Mouse (Mus musculus) heart, embryonic 15.5 days (tissue): ENCODE results near the gene Gna11. TPM values are rescaled to one million over a fixed set of nuclear protein-coding genes. Genes with fewer than 3 reads are reported as not detected.

Source experiments
- ATAC-seq: fragments of 200-750 bp; cut with Nextera tagmentation; replicated peaks from 2 replicates; pipeline ENCODE4 v1.8.0; 2017; ENCODE audit warnings: low read depth, moderate TSS enrichment; ENCODE audit not compliant: insufficient number of reproducible peaks, insufficient read depth, low FRiP score
- H3K27ac ChIP-seq: fragments of 300-500 bp; sonication (generic); 2 replicates; pipeline ENCODE4 v1.5.1; 2015; ENCODE audit warnings: mild to moderate bottlenecking, inconsistent platforms
- H3K27me3 ChIP-seq: fragments of 300-500 bp; sonication (generic); 2 replicates; pipeline ENCODE4 v1.6.1; 2015; ENCODE audit warnings: inconsistent platforms
- H3K36me3 ChIP-seq: fragments of 300-500 bp; sonication (generic); 2 replicates; pipeline ENCODE4 v1.6.1; 2015; ENCODE audit warnings: mild to moderate bottlenecking, inconsistent platforms
- H3K4me1 ChIP-seq: fragments of 300-500 bp; sonication (generic); replicated peaks from 2 replicates; pipeline ENCODE4 v1.6.1; 2015; ENCODE audit warnings: inconsistent platforms
- H3K4me2 ChIP-seq: fragments of 300-500 bp; sonication (generic); 2 replicates; pipeline ENCODE4 v1.6.1; 2015; ENCODE audit warnings: inconsistent platforms, mild to moderate bottlenecking, moderate library complexity
- H3K4me3 ChIP-seq: fragments of 300-500 bp; sonication (generic); 2 replicates; pipeline ENCODE4 v1.5.1; 2015; ENCODE audit warnings: mild to moderate bottlenecking, inconsistent platforms
- H3K9ac ChIP-seq: fragments of 300-500 bp; sonication (generic); 2 replicates; pipeline ENCODE4 v1.6.1; 2015; ENCODE audit warnings: mild to moderate bottlenecking, inconsistent platforms
- H3K9me3 ChIP-seq: fragments of 300-500 bp; sonication (generic); replicated peaks from 2 replicates; pipeline ENCODE4 v1.6.1; 2016; ENCODE audit warnings: inconsistent platforms
- WGBS: fragments of 180-500 bp; shearing (Covaris S2); methylation state at CpG from one replicate; pipeline ENCODE4 v1.1.7; 2015; ENCODE audit warnings: mixed read lengths; 5-methylcytosine and 5-hydroxymethylcytosine counted together
- polyA plus RNA-seq: library from polyadenylated mRNA; unstranded; fragments of >200 nt; fragmentation: Nextera tagmentation; extraction: Ambion mirVana; gene quantifications from 2 replicates; pipeline ENCODE4 v1.2.1, GENCODE M21; 2015

Gna11 gene
- polyA plus RNA-seq, 1 experiment from 2014 or later: 52.1 TPM

DNA sequence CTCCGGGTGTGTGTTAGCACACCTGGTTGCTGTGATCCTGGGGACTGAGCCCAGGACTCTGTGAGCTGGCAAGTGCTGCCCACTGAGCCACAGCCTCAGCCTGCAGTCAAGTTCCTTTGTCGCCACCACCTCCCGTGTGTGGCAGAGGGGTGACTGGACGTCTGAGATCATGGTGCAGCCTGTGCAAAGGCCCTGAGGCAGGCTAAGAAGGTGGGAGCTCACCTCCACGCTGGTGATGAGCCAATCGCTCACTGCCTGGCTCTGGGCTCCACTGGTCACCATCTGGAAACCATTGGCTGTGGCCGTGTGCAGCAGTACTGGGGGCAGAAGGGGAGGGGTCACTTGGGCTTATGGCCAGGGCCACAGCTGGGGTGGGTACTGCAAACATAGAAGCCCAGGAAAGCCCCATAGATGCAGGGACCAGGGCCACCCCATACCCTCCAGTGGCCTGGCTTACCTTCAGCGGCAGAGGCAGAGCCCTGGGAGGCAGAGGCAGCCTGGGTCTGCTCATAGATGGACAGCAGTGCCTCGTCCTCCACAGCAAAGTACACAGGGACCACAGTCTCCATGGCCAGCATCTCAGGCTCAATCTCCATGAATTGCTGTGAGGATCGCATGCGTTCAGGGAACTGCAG, 52.3 kb downstream of the Gna11 start:
- Histone ChIP-seq H3K4me3 (no peak overlapping the region), H3K9me3 (no peaks in the 10 kb centered on the region), H3K9ac (no peak overlapping the region), H3K27me3 (no peaks in the 10 kb centered on the region), H3K4me1 (peaks cover 31% of the 10 kb centered on the region), H3K27ac (no peak overlapping the region), H3K36me3 (peaks cover 52% of the 10 kb centered on the region), H3K4me2 (no peak overlapping the region)
- WGBS: 85% methylated on average over 11 of the region's 11 CpGs
- ATAC-seq: no peak

DNA sequence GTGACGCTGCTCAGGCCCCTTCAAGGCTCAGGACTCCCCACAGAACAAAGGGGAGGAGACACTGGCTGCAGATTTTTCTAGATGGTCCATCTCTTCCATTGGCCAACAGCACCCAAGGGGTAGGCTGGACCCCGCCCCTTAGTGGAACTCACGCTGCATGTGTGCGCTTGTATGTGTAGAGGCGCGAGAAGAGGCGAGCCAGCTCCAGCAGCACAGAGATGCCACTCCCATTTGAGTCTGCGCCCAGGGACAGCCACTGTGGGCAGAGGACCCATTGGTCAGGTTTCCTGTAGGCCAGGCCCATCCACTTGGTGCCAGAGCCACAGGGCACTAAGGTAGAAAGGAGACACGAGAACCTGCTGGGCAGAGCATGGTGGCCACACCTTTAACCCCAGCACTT, 54.0 kb downstream of the Gna11 start:
- Histone ChIP-seq H3K36me3 (peaks cover 66% of the 10 kb centered on the region), H3K27me3 (no peaks in the 10 kb centered on the region), H3K27ac (no peak overlapping the region), H3K4me2 (no peak overlapping the region), H3K4me3 (no peak overlapping the region), H3K9ac (no peak overlapping the region), H3K4me1 (peaks cover 35% of the 10 kb centered on the region), H3K9me3 (no peaks in the 10 kb centered on the region)
- ATAC-seq: no peak
- 89% methylated on average over 9 of the region's 9 CpGs for WGBS

DNA sequence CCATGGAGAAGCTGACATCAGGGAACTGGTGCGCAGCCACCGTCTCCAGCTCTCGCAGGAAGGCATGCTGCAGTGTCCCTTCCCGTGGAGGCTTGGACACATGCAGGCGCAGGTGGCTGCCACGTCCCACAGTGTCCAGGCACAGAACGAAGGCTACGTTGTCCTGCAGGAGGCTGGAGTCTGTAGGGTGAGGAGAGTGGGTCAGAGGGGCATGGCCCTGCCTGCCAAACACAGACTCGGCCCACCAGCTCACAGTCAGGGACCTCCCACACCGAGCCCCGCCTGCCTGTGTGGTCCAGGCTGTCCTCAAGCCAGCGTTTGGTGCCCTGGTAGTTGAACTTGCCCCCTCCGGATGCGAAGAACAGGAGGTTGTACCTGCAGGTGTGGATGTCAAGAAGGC, 55.0 kb downstream of the Gna11 start:
- no peak for ATAC-seq
- peaks cover 28% of the 10 kb centered on the region for H3K4me1 ChIP-seq
- H3K9ac ChIP-seq: no peak overlapping the region
- H3K9me3 ChIP-seq: no peaks in the 10 kb centered on the region
- no peak overlapping the region for H3K4me3 ChIP-seq
- peaks cover 66% of the 10 kb centered on the region for H3K36me3 ChIP-seq
- H3K27me3 ChIP-seq: no peaks in the 10 kb centered on the region
- H3K4me2 ChIP-seq: no peak overlapping the region
- no peak overlapping the region for H3K27ac ChIP-seq
- WGBS: 83% methylated on average over 14 of the region's 14 CpGs

DNA sequence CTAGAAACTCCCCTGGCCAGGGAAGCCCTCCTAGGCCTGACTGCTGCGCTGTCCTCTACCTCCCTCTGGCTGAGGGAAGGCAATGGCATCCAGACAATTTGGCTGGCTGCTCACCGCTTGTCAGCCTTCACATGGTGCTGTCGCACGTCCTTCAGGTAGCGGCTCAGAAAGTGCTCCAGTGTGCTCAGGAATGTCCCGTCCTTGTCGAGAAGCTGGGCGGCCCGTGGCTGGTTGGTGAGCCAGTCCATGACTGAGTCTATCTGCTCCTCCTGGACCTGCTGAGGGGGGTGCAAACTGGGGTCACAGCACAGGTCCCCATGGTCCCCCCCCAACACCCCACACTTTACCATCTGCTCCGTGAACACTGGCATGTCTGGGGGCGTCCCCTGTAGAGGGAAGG, 56.9 kb downstream of the Gna11 start:
- no peak overlapping the region for H3K4me3 ChIP-seq
- no peak overlapping the region for H3K4me2 ChIP-seq
- H3K9ac ChIP-seq: no peak overlapping the region
- WGBS: 56% methylated on average over 11 of the region's 11 CpGs
- H3K9me3 ChIP-seq: no peaks in the 10 kb centered on the region
- peaks cover 16% of the 10 kb centered on the region for H3K4me1 ChIP-seq
- ATAC-seq: peak; percentile 43; the same call in 1 of the 2 replicates
- peaks cover 64% of the 10 kb centered on the region for H3K36me3 ChIP-seq
- no peaks in the 10 kb centered on the region for H3K27me3 ChIP-seq
- H3K27ac ChIP-seq: peak overlapping the region; percentile 71

DNA sequence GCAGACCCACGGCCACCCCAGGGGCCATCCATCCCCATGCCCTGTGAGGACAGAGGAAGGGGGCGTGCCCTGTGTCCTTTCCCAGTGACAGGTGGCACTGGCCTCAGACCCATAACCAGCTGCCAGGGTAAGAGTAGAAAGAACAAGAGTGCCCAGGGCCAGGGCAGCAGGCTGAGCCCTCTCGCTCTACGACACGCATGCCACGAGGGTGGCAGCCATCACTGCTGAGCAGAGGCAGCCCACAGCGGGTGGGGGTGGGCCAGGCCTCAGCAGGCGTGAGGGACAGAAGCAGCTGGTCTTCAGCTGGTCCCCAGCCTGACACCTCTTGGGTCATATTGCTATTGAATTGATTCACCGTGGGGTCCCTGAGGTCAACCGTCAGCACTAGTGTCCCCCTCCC, 58.5 kb downstream of the Gna11 start:
- H3K4me3 ChIP-seq: no peak overlapping the region
- no peak overlapping the region for H3K9ac ChIP-seq
- no peak for ATAC-seq
- H3K9me3 ChIP-seq: no peaks in the 10 kb centered on the region
- H3K4me2 ChIP-seq: no peak overlapping the region
- 94% methylated on average over 10 of the region's 10 CpGs for WGBS
- H3K27ac ChIP-seq: no peak overlapping the region
- H3K36me3 ChIP-seq: peaks cover 49% of the 10 kb centered on the region
- H3K27me3 ChIP-seq: peaks cover 13% of the 10 kb centered on the region
- peaks cover 26% of the 10 kb centered on the region for H3K4me1 ChIP-seq

DNA sequence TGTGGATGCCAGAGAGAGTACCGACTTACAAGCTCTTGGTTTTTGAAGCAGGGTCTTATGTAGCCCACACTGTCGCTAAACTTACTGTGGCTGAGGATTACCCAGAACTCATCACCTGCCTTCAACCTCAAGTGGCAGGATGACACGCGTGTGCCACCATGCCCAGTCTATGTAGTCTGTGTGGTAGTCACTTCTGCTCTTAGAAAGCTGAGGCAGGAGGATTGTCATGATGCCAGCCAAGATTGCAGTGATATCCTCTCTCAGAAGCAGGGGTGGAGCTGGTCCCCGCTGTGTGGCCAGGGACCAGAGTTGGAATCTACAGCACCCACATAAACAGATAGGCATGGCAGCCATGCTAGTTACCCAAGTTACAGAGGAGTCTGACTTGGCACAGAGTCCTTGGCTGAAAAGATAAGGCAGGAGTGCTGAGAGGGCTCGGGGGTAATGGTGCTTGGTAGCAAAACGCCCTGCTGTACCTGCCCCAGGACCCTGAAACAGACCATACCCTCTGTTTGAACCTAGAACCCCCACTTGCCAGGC, 59.4 kb downstream of the Gna11 start:
- H3K36me3 ChIP-seq: peaks cover 39% of the 10 kb centered on the region
- H3K9me3 ChIP-seq: no peaks in the 10 kb centered on the region
- peaks cover 22% of the 10 kb centered on the region for H3K27me3 ChIP-seq
- no peak overlapping the region for H3K9ac ChIP-seq
- H3K4me3 ChIP-seq: no peak overlapping the region
- H3K27ac ChIP-seq: no peak overlapping the region
- no peak for ATAC-seq
- H3K4me2 ChIP-seq: no peak overlapping the region
- peaks cover 26% of the 10 kb centered on the region for H3K4me1 ChIP-seq
- 57% methylated on average over 7 of the region's 7 CpGs for WGBS

DNA sequence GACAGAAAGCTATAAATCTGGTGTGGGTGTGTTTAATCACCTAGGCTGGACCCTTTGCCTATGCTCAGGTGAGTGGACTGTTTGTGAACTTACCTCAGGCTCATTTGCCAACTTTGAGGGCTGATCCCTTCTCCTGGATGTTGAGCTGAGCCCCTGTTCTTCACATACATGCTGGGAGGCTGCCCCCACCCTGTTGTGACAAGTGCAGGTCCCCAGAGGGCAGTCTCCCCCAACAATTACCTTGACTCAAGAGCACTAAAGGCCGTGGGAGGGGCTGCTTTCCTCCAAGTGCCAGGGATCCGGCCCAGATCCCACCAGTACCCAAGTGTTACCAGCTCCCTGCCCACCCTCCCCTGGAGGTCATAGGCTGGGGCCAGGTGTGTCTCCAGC, 59.9 kb downstream of the Gna11 start:
- no peak for ATAC-seq
- no peak overlapping the region for H3K4me2 ChIP-seq
- no peak overlapping the region for H3K27ac ChIP-seq
- H3K9me3 ChIP-seq: no peaks in the 10 kb centered on the region
- H3K36me3 ChIP-seq: peaks cover 34% of the 10 kb centered on the region
- 21% methylated on average over 2 of the region's 2 CpGs for WGBS
- peaks cover 27% of the 10 kb centered on the region for H3K27me3 ChIP-seq
- no peak overlapping the region for H3K4me3 ChIP-seq
- H3K4me1 ChIP-seq: peaks cover 26% of the 10 kb centered on the region
- H3K9ac ChIP-seq: no peak overlapping the region

DNA sequence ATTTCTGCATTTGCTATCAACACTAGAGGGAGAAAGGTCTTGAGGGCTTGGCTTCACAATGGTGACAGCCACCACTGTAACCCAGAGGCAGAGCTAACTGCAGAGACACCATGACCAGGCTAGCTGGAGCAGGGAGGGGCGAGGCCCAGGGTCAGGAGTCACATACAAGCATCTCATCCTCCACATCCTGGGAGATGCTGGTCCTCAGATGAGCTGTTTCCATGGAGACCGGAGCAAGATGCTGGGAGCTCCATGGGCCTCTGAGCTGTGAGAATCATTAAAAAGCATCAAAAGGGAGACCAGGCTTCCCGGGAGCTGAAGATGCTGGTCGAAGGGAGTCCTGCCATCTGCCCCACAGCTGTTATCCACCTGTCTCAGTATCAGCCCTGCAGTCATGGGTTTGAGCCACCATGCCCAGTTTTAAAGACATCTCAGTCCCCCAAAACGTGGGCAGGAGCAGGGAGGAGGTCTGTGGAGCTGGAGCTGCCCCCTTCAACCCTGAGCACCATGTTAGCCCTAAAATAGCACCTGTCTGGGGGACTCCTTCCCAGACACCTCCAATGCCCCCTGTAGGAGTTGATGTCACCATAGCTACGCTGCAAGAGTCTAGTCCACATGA, 60.4 kb downstream of the Gna11 start:
- Histone ChIP-seq H3K27ac (no peak overlapping the region), H3K27me3 (peaks cover 30% of the 10 kb centered on the region), H3K4me3 (no peak overlapping the region), H3K9me3 (no peaks in the 10 kb centered on the region), H3K4me2 (no peak overlapping the region), H3K36me3 (peaks cover 29% of the 10 kb centered on the region), H3K4me1 (peaks cover 26% of the 10 kb centered on the region), H3K9ac (no peak overlapping the region)
- no peak for ATAC-seq
- WGBS: 64% methylated on average over 6 of the region's 6 CpGs

DNA sequence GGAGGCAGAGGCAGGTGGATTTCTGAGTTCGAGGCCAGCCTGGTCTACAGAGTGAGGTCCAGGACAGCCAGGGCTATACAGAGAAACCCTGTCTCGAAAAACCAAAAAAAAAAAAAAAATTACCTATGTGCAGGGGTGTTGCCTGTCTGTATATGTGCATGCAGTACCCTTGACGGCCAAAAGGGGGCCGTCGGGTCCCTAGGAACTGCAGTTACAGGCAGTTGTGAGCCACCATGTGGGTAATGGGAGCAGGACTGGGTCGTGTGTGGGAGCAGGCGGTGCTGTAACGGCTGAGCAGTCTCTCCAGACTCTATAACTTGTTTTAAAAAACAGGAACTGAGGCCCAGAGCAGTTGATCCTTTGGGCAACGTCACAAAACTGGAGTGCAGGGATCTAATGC, 61.0 kb downstream of the Gna11 start:
- Histone ChIP-seq H3K4me3 (no peak overlapping the region), H3K4me2 (no peak overlapping the region), H3K27me3 (peaks cover 33% of the 10 kb centered on the region), H3K4me1 (peaks cover 25% of the 10 kb centered on the region), H3K27ac (no peak overlapping the region), H3K9me3 (no peaks in the 10 kb centered on the region), H3K36me3 (peaks cover 26% of the 10 kb centered on the region), H3K9ac (no peak overlapping the region)
- 18% methylated on average over 9 of the region's 9 CpGs for WGBS
- ATAC-seq: no peak

DNA sequence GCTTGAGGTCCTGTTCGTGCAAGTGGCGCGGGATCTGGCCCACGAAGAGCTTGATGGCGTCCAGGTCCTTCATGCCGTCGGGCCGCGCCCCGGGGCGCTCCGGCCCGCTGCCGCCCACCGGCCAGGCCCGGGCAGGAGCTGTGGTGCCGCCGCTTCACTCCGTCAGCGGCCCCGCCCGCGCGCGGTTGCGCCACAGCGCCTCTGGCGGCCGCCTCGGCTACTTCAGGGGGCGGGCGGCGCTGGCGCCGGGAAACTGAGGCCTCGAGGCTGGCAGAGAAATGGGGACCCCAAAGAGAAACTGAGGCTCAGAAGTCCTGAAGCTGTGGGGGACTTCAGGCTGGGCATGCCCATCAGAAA, 62.5 kb downstream of the Gna11 start, which contains the start of gene Celf5:
Celf5 (minus strand) TSS at position 177 of the 357 bp plus-strand sequence.
- Histone ChIP-seq H3K4me1 (peaks cover 12% of the 10 kb centered on the region), H3K36me3 (peaks cover 11% of the 10 kb centered on the region), H3K27ac (no peak within 1 kb of the TSS), H3K9me3 (no peaks in the 10 kb centered on the region), H3K9ac (peak within 1 kb of the TSS; percentile 55), H3K4me2 (peak within 1 kb of the TSS; percentile 94), H3K27me3 (peaks cover 48% of the 10 kb centered on the region), H3K4me3 (peak within 1 kb of the TSS; percentile 54)
- 0% methylated on average over 20 of the region's 36 CpGs for WGBS
- peak; percentile 16; the same call in 1 of the 2 replicates for ATAC-seq

DNA sequence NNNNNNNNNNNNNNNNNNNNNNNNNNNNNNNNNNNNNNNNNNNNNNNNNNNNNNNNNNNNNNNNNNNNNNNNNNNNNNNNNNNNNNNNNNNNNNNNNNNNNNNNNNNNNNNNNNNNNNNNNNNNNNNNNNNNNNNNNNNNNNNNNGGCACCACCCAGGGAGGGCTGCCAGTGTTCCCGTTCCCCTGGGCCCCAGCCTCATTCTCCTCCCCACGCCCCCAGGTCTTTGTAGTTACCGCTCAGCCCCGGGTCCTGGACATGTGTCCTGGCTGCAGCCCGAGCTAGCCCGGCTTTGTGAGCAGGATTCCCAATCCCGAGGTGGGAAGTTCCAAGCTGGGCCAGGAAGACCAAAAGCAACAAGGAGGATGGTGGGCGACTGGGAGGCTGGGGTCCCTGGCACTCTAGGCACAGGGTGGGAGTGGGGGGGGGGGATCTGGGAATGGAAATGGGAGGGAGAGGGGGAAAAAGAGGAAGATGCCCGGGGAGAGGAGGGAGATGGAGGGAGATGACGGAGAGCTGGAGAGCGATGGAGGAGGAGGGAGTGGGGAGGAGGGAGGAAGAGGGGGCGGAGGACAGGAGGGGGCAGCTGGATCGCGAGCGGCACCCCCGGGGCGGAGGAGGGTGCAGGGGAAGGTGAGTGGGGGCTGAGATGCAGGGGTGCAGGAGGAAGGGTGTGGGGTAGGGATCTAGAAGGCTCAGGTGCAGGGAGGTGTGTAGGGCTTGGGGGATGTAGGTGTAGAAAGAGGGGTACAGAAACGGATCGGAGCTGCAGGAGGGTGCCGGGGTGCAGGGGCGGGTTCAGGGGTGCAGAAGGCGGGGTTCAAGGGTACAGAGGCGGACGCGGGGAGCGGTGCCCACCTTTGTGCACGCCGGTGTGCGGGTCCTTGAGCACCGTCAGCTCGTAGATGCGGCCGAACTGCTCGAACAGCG, 63.1 kb downstream of the Gna11 start:
- ATAC-seq: no peak; the same call in 1 of the 2 replicates
- H3K36me3 ChIP-seq: 0 out of 2 replicates have a peak, but pooled peaks cover 5% of the 10 kb centered on the region
- WGBS: 7% methylated on average over 34 of the region's 35 CpGs
- H3K27me3 ChIP-seq: peaks cover 54% of the 10 kb centered on the region
- H3K4me3 ChIP-seq: peak overlapping the region; percentile 54
- H3K9me3 ChIP-seq: no peaks in the 10 kb centered on the region
- H3K9ac ChIP-seq: peak overlapping the region; percentile 55
- H3K27ac ChIP-seq: no peak overlapping the region
- H3K4me1 ChIP-seq: peaks cover 12% of the 10 kb centered on the region
- peak overlapping the region; percentile 94 for H3K4me2 ChIP-seq
